Mouse (Mus musculus) liver, embryonic 11.5 days (tissue): Measurements from ENCODE around the gene Blzf1. TPM values are rescaled to one million over a fixed set of nuclear protein-coding genes. Genes with fewer than 3 reads are reported as not detected.

ENCODE experiments used
- ATAC-seq: fragments of 200-750 bp; cut with Nextera tagmentation; replicated peaks from 2 replicates; pipeline ENCODE4 v1.8.0; 2017; ENCODE audit warnings: moderate number of reproducible peaks, mild to moderate bottlenecking, moderate TSS enrichment, moderate library complexity; ENCODE audit not compliant: low FRiP score
- DNase-seq: peaks from one replicate; pipeline ENCODE4 v3.0.0-alpha.2; 2017; ENCODE audit warnings: low spot score
- H3K27ac ChIP-seq: fragments of 300-500 bp; sonication (generic); 2 replicates; pipeline ENCODE4 v1.5.1; 2014; ENCODE audit warnings: mild to moderate bottlenecking, low read depth, low read length, control low read depth
- H3K27me3 ChIP-seq: fragments of 300-500 bp; sonication (generic); replicated peaks from 2 replicates; pipeline ENCODE4 v1.6.1; 2014; ENCODE audit warnings: low read length, mixed read lengths; ENCODE audit not compliant: control insufficient read depth, insufficient read depth
- H3K36me3 ChIP-seq: fragments of 300-500 bp; sonication (generic); 2 replicates; pipeline ENCODE4 v1.6.1; 2014; ENCODE audit warnings: mild to moderate bottlenecking, low read length, moderate library complexity, mixed read lengths; ENCODE audit not compliant: control insufficient read depth, insufficient read depth
- H3K4me1 ChIP-seq: fragments of 300-500 bp; sonication (generic); replicated peaks from 2 replicates; pipeline ENCODE4 v1.6.1; 2014; ENCODE audit warnings: low read length, mixed read lengths; ENCODE audit not compliant: control insufficient read depth, insufficient read depth
- H3K4me2 ChIP-seq: fragments of 300-500 bp; sonication (generic); 2 replicates; pipeline ENCODE4 v1.6.1; 2014; ENCODE audit warnings: mild to moderate bottlenecking, control low read depth, moderate library complexity
- H3K4me3 ChIP-seq: fragments of 300-500 bp; sonication (generic); 2 replicates; pipeline ENCODE4 v1.5.1; 2014; ENCODE audit warnings: low read depth, low read length, control low read depth
- H3K9ac ChIP-seq: fragments of 300-500 bp; sonication (generic); 2 replicates; pipeline ENCODE4 v1.6.1; 2014; ENCODE audit warnings: low read depth, low read length, control low read depth
- H3K9me3 ChIP-seq: fragments of 300-500 bp; sonication (generic); 2 replicates; pipeline ENCODE4 v1.6.1; 2016; ENCODE audit warnings: low read length, inconsistent platforms, mixed read lengths; ENCODE audit not compliant: control insufficient read depth
- WGBS: fragments of 180-500 bp; shearing (Covaris S2); extraction: QIAGEN DNeasy Blood & Tissue Kit; methylation state at CpG from one replicate; pipeline ENCODE4 v1.1.7; 2014; 5-methylcytosine and 5-hydroxymethylcytosine counted together
- polyA plus RNA-seq: library from polyadenylated mRNA; unstranded; fragments of >200 nt; fragmentation: Nextera tagmentation; extraction: Ambion mirVana; gene quantifications from 2 replicates; pipeline ENCODE4 v1.2.1, GENCODE M21; 2014

Gene Blzf1
- polyA plus RNA-seq, 1 experiment from 2014 or later = 19.7 TPM

DNA sequence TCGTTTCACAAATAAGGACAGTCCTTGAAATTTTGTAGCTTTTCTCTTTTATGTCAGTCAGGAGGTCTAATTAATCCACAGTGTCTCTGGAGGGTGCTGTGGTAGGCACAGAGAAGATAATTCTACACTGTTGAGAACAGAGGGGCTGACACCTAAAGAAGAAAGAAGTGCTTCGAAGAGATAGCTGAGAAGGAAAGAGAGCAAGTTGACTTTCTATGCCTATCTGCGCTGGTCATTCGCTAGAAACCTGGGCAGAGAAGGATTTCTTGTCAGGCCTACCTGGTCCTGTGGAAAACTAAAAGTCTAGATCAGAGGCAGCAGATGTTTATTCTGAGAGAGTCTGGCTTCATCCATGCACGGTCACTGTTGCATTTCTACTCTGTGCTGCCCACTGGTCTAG, 6.8 kb upstream of the Blzf1 start:
- 82% methylated on average over 5 of the region's 5 CpGs for WGBS
- Histone ChIP-seq H3K9ac (no peak overlapping the region), H3K4me3 (no peak overlapping the region), H3K36me3 (no peaks in the 10 kb centered on the region), H3K9me3 (no peaks in the 10 kb centered on the region), H3K27ac (no peak overlapping the region), H3K4me1 (no peaks in the 10 kb centered on the region; the same call in 1 of the 2 replicates), H3K4me2 (no peak overlapping the region), H3K27me3 (no peaks in the 10 kb centered on the region)
- no peak for DNase-seq
- ATAC-seq = no peak

DNA sequence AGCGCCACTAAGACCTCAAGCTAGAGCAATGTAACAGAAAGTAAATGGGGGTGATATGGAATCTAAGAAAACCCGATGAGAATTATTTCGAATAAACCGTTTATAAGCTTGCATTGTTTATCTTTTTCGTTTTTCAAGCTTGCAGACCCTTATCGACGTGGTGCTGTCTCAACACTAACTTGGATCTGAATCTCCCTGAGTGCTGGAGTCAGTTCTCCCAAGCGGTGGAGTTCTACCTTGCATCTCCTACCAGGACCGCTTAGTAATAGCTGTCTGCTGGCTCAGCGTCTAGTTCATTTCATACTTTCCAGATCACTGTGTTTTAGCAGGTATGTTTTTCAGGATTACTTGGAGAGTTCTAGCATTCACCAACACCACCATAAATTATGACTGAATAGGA, 633 bp upstream of the Blzf1 start:
- Histone ChIP-seq H3K27ac (no peak overlapping the region), H3K9me3 (no peaks in the 10 kb centered on the region), H3K4me2 (peak overlapping the region; percentile 75), H3K9ac (peak overlapping the region; percentile 60; the same call in 1 of the 2 replicates), H3K36me3 (no peaks in the 10 kb centered on the region), H3K4me1 (peaks cover 8% of the 10 kb centered on the region; the same call in 1 of the 2 replicates), H3K4me3 (peak overlapping the region; percentile 88), H3K27me3 (no peaks in the 10 kb centered on the region)
- ATAC-seq (no peak), DNase-seq (no peak)
- 12% methylated on average over 10 of the region's 10 CpGs for WGBS

DNA sequence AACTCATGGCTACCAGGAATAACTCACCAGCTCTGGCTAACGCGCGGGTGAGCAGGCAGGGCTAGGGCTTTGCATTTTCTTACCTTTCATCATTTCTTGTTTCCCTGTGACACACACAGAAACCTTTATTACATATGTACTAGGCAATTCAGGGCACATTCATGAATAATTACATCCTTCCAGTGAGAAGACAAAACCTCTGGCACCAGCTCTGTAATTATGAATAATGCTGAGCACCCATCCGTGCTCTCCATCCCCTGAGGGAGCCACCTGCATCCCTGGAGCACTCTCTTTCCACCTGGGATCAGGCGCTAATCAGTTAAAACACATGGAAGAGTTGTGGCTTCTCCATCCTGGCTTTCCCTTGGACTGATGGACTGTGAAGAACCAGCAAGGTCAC, 3.5 kb downstream of the Blzf1 start, which contains the start of gene Nme7:
Nme7 (plus strand) TSS at position 301 of the 400 bp plus-strand sequence.
- DNase-seq (no peak), ATAC-seq (no peak)
- Histone ChIP-seq H3K9me3 (no peaks in the 10 kb centered on the region), H3K4me2 (no peak within 1 kb of the TSS), H3K4me3 (no peak within 1 kb of the TSS), H3K27me3 (no peaks in the 10 kb centered on the region), H3K4me1 (peaks cover 8% of the 10 kb centered on the region; the same call in 1 of the 2 replicates), H3K36me3 (peaks cover 11% of the 10 kb centered on the region; the same call in 1 of the 2 replicates), H3K9ac (no peak within 1 kb of the TSS), H3K27ac (no peak within 1 kb of the TSS)
- 90% methylated on average over 5 of the region's 5 CpGs for WGBS

DNA sequence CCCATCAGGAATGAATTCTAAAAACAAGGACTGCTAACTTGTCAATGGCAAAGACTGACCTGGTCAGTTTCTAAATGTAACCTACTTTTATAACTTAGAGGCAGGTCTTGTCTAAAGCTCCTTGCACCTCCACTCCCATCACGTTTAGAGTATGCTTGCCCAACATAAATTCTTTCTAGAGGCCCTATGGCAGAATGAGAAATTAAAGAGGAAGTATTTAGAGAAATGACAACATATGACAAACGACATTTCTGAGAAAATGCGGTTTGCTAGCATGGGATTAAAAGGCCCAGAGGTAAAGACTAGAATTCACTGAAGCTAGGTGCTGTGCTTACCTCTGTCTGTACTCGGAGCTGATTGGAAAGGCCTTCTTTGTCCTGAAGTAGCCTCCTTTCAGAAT, 5.3 kb downstream of the Blzf1 start:
- DNase-seq (no peak), ATAC-seq (no peak)
- H3K4me2 ChIP-seq = no peak overlapping the region
- H3K9me3 ChIP-seq = no peaks in the 10 kb centered on the region
- WGBS = 88% methylated on average over 4 of the region's 4 CpGs
- H3K4me1 ChIP-seq = peaks cover 5% of the 10 kb centered on the region; the same call in 1 of the 2 replicates
- no peaks in the 10 kb centered on the region for H3K27me3 ChIP-seq
- no peak overlapping the region for H3K4me3 ChIP-seq
- peaks cover 17% of the 10 kb centered on the region; the same call in 1 of the 2 replicates for H3K36me3 ChIP-seq
- no peak overlapping the region for H3K27ac ChIP-seq
- H3K9ac ChIP-seq = no peak overlapping the region

DNA sequence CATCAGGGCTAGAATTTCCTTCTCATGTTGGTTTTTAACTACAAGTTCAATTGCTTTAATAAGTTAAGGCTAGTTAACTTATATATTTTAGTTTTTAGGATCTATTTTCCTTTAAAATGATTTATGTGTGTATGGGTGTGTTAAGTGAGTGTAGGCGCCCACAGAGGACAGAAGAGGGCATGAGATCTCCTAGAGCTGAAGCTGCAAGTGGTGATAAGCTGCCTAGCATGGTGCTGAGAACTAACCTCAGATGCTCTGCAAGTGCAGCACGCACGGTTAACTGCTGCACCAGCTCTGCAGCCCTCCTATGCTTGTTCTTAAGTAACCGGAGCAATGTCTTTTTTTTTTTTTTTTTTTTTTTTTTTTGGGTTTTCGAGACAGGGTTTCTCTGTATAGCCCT, 10.8 kb downstream of the Blzf1 start:
- H3K4me1 ChIP-seq = no peaks in the 10 kb centered on the region

DNA sequence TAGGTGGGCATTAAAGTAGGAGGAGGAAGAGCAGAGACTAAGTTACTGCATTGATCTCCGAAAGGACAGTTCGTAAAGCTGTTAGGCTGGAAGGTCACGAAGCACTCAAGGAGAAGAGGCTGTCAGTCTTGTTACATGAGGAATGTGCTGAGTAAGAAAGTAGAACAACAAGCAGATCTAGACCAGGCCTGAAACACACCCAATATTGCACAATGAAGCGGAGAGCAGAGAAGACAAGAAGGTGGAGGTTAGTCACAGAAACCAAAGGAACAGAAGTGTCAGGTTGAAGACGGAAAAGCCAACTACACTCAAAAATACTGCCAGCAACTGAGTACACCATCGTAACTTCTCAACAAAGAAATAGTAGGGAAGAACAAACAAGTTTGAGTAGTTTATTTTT, 13.2 kb downstream of the Blzf1 start:
- H3K9ac ChIP-seq = no peak overlapping the region
- no peak overlapping the region for H3K4me2 ChIP-seq
- DNase-seq (no peak), ATAC-seq (no peak)
- whole genome bisulfite sequencing = 91% methylated on average over 6 of the region's 6 CpGs
- H3K4me3 ChIP-seq = no peak overlapping the region
- no peaks in the 10 kb centered on the region for H3K27me3 ChIP-seq
- H3K36me3 ChIP-seq = peaks cover 11% of the 10 kb centered on the region; the same call in 1 of the 2 replicates
- no peaks in the 10 kb centered on the region for H3K9me3 ChIP-seq
- no peak overlapping the region for H3K27ac ChIP-seq
- no peaks in the 10 kb centered on the region for H3K4me1 ChIP-seq

More for the DNA sequence above, 10.8 kb downstream of the Blzf1 start:
- 87% methylated on average over 4 of the region's 5 CpGs for WGBS
- Histone ChIP-seq H3K36me3 (peaks cover 18% of the 10 kb centered on the region; the same call in 1 of the 2 replicates), H3K4me3 (no peak overlapping the region), H3K27me3 (no peaks in the 10 kb centered on the region), H3K27ac (no peak overlapping the region), H3K9ac (no peak overlapping the region), H3K9me3 (no peaks in the 10 kb centered on the region), H3K4me2 (no peak overlapping the region)
- no peak for DNase-seq
- ATAC-seq = no peak

DNA sequence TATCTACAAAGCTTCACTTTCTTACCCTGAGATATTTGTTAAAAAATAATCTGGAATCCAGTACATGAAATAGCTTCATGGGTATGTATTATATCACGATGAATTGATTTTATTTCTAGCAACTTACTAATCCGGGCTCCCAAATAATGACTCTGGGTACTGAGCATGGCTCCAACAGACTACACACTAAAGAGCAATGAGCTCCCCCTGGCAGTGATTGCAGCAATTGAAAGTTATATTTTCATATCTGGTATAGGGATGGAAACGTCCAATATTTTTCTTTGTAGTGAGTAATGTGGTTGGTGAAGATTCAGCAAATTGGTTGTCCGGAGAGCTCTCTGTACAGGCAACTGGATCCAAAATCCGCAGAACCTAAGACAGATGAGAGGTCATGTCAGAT, 15.2 kb downstream of the Blzf1 start:
- no peaks in the 10 kb centered on the region for H3K4me1 ChIP-seq
- no peak overlapping the region for H3K4me2 ChIP-seq
- H3K27ac ChIP-seq = no peak overlapping the region
- no peak for DNase-seq
- H3K4me3 ChIP-seq = no peak overlapping the region
- no peaks in the 10 kb centered on the region for H3K9me3 ChIP-seq
- H3K27me3 ChIP-seq = no peaks in the 10 kb centered on the region
- 91% methylated on average over 5 of the region's 5 CpGs for WGBS
- peaks cover 6% of the 10 kb centered on the region; the same call in 1 of the 2 replicates for H3K36me3 ChIP-seq
- ATAC-seq = no peak
- H3K9ac ChIP-seq = no peak overlapping the region

DNA sequence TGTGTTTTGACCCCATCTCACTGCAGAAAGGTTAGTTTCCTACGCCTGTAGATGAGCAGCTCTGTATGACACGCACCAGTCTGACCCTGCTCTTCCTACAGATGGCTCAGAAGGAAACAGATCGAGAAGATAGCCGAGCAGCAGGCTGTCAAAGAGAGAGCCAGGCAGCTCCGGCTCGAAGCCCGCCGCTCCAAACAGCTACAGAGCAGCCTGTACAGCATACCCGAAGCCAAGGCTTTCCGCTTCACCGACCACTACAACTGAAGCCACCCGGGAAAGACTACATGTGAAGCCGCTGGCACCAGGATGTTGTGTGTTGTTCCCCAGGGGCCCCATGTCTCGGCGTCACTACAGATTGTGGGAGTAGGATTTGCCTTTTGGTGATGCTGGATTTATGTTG, 19.9 kb downstream of the Blzf1 start:
- Histone ChIP-seq H3K27me3 (no peaks in the 10 kb centered on the region), H3K4me3 (no peak overlapping the region), H3K27ac (no peak overlapping the region), H3K9me3 (no peaks in the 10 kb centered on the region), H3K36me3 (peaks cover 2% of the 10 kb centered on the region; the same call in 1 of the 2 replicates), H3K4me2 (no peak overlapping the region), H3K4me1 (no peaks in the 10 kb centered on the region), H3K9ac (no peak overlapping the region)
- WGBS = 52% methylated on average over 15 of the region's 15 CpGs
- no peak for DNase-seq
- no peak for ATAC-seq

GRCm38 (mm10) chr1:164284007-164284406, 23.3 kb downstream of the Blzf1 start:
- WGBS = 82% methylated on average over 3 of the region's 3 CpGs
- Histone ChIP-seq H3K36me3 (no peaks in the 10 kb centered on the region), H3K4me2 (no peak overlapping the region), H3K27me3 (no peaks in the 10 kb centered on the region), H3K4me3 (no peak overlapping the region), H3K9ac (no peak overlapping the region), H3K4me1 (no peaks in the 10 kb centered on the region), H3K27ac (no peak overlapping the region), H3K9me3 (no peaks in the 10 kb centered on the region)
- ATAC-seq (no peak), DNase-seq (no peak)
